Mouse (Mus musculus) thymus, postnatal 14 days (tissue): ENCODE results near the gene Slc25a21.

ENCODE experiments used
- DNase-seq: peaks from one replicate; pipeline ENCODE4 v3.0.0; 2021

Gene Slc25a21

GRCm38 (mm10) chr12:56718707-56719051 lies 478.6 kb downstream of the Slc25a21 start:
- DNase-seq: no peak

GRCm38 (mm10) chr12:56717971-56718706 lies 479.1 kb downstream of the Slc25a21 start:
- no peak for DNase-seq

GRCm38 (mm10) chr12:56701004-56701403 lies 496.3 kb downstream of the Slc25a21 start:
- no peak for DNase-seq

GRCm38 (mm10) chr12:56699915-56700900 lies 497.1 kb downstream of the Slc25a21 start:
- DNase-seq: no peak

GRCm38 (mm10) chr12:56699351-56699750 lies 497.9 kb downstream of the Slc25a21 start:
- no peak for DNase-seq

GRCm38 (mm10) chr12:56698191-56698980 lies 498.9 kb downstream of the Slc25a21 start:
- DNase-seq: no peak

- no peak for DNase-seq
Measured at GRCm38 (mm10) chr12:56697785-56698184, 499.5 kb downstream of the Slc25a21 start.

GRCm38 (mm10) chr12:56697011-56697740 lies 500.1 kb downstream of the Slc25a21 start:
- no peak for DNase-seq

- DNase-seq: no peak
Measured at GRCm38 (mm10) chr12:56696174-56697010, 500.9 kb downstream of the Slc25a21 start.

GRCm38 (mm10) chr12:56695358-56696173 lies 501.7 kb downstream of the Slc25a21 start:
- no peak for DNase-seq

GRCm38 (mm10) chr12:56694936-56695335 lies 502.3 kb downstream of the Slc25a21 start:
- no peak for DNase-seq

GRCm38 (mm10) chr12:56694361-56694760 lies 502.9 kb downstream of the Slc25a21 start:
- no peak for DNase-seq

GRCm38 (mm10) chr12:56693411-56694098 lies 503.7 kb downstream of the Slc25a21 start:
- no peak for DNase-seq

- no peak for DNase-seq
Measured at GRCm38 (mm10) chr12:56692536-56692935, 504.7 kb downstream of the Slc25a21 start.

GRCm38 (mm10) chr12:56691427-56692079 lies 505.7 kb downstream of the Slc25a21 start, which contains the start of gene Pax9:
Gene Pax9 (plus strand): TSS chr12:56691767.
- DNase-seq: no peak

- no peak for DNase-seq
Measured at GRCm38 (mm10) chr12:56691001-56691400, 506.3 kb downstream of the Slc25a21 start.

- no peak for DNase-seq
Measured at GRCm38 (mm10) chr12:56690366-56690765, 506.9 kb downstream of the Slc25a21 start.

GRCm38 (mm10) chr12:56689736-56690135 lies 507.5 kb downstream of the Slc25a21 start:
- no peak for DNase-seq

GRCm38 (mm10) chr12:56689331-56689730 lies 507.9 kb downstream of the Slc25a21 start:
- no peak for DNase-seq
